Mouse (Mus musculus) heart, postnatal 36 days (tissue): ENCODE data around the gene Ndufs2. TPM values are rescaled to one million over a fixed set of nuclear protein-coding genes. Genes with fewer than 3 reads are reported as not detected.

ENCODE experiments used
- DNase-seq, 2 experiments: peaks; one replicate each; pipeline ENCODE4 v3.0.0; 2021 to 2022
- intact Hi-C: fragments of 180-260 bp; cut with DNase I; formaldehyde crosslinking; loops from one replicate; pipeline ENCODE4 v1.15.1; 2025
- total RNA-seq, 2 experiments: library from RNA; stranded (reverse); gene quantifications; 2 replicates each; pipeline ENCODE4 v1.2.3; 2021

The Ndufs2 gene
- total RNA-seq, 2 experiments from 2014 or later: 1,421 to 1,530 TPM

DNA sequence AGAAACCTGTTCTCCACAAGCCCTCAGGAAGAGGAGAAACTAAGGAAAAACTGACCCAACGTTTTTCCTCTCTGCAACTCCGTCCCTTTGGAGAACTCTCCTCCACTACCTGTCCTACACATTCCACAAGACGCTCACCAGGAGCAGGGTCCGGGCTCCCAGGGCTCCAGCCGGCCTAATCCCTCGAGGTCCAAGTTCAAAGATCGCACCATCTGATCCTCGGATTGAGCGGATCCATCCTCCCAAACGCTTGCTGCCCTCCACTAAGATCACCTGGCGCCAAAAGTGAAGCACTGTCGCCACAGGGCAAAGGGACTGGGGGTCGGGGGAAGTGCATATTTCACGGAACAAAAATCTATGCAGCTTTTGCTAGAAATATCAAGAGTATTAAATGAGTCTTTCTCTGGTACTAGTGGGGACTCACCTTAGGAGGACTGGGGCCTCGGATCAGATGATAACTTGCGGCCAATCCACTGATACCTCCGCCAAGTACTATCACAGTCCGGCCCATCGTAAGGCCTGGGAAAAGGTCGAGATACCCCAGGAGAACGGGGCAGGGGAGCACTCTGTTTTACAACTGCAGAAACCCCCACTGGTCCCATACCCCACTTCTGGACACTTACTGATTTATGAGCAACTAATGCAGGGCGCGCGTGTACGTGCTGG is 29.2 kb upstream of the Ndufs2 start:
- peak in 1 of 2 experiments; percentile 7 for DNase-seq
- intact Hi-C loops: loop anchor here (5.0 kb wide), 1 partner anchor 163 kb away; no protein-coding TSS in a partner anchor

DNA sequence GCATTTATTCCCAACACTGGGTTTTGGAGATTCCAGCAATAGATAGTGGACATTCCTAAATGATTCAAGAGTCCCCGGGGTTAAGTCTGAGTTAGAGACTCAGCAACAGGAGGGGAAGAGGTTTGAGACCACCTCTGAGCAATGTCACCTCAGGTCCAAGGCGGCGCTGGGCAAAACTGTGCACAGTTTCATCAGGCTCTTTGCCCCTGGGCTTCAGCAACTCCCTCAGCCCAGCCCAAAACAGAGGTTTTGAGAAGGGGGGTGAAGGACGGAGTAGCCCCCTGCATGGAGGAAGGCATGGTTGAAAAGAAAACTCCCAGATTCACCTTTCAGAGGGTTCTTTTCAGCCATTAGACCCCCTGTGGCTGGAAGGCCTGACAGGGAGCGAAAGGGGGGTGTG is 28.5 kb upstream of the Ndufs2 start:
- DNase-seq: no peak
- intact Hi-C loops: loop anchor here (5.0 kb wide), 1 partner anchor 162 kb away; no protein-coding TSS in a partner anchor

DNA sequence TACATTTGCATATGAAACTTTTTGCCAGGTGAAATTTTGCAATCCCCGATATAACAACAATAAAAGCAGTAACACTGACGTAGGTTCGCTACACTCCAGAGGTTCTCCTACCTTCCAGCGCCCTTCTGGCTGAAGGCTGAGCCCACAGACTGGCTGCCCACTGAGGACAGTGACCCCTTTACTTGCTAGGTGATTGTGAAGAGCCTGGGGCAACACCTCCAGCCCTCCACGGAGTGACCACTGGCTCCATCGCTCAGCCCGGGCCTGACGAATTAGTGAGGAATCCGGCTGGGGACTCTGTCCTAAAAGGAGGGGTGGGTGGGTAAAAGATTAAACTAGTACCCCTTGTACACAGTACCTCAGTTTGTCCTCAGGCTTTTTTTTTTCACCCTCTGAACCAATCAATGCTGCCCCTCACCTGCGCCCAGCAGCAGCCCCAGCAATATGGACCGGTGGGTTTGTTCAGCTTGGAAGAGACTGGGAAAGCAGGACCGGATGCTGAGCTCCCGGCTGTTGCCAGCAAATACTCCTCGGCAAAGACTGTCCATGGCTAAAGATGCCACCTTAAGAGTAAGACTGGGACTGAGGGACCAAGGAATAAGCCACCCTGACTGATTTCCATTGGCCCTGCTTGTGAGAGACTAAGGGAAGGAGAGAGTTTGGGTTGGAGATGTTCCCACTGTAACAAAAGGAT is 28.0 kb upstream of the Ndufs2 start:
- DNase-seq: peak in 1 of 2 experiments; percentile 0
- intact Hi-C loops: no loop called here

DNA sequence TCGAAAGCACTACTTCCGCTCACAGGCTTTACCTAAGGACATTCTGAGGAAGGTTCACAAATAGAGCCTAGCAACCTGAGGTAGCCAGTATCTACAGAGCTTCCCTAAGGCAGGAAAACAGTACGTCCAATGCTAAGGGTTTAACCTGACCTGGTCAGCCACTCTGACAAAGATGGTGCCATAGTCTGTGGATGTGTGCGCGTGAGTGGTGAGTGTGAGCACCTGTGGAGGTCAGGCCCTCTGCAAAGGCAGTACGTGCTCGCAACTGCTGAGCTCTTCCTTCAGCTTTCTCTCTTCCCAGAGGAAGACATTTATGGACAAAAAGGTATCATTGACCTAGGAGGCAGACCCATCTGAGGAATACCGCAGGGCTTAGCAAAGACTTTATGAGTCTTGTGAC is 27.2 kb upstream of the Ndufs2 start:
- DNase-seq: no peak
- intact Hi-C loops: no loop called here

DNA sequence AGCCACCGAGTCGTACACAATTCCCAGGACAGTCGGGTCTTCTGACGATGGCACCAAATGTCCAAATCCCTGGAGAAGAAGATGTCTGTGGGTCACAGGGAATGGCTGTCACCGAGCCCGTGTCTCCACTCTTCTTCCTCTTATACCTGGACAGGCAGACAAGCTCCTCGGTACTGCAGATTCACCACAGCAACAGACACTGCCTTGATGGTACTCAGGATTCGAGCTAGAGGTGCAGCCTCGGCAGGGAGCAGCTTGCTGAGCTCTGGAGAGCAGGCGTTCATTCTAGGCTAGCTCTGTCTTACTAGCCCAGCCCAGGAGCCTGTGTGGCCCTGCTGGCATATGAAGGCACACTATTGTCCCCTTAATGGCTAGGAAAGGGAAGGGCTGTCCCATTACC is 26.5 kb upstream of the Ndufs2 start:
- intact Hi-C loops: no loop called here
- no peak for DNase-seq

DNA sequence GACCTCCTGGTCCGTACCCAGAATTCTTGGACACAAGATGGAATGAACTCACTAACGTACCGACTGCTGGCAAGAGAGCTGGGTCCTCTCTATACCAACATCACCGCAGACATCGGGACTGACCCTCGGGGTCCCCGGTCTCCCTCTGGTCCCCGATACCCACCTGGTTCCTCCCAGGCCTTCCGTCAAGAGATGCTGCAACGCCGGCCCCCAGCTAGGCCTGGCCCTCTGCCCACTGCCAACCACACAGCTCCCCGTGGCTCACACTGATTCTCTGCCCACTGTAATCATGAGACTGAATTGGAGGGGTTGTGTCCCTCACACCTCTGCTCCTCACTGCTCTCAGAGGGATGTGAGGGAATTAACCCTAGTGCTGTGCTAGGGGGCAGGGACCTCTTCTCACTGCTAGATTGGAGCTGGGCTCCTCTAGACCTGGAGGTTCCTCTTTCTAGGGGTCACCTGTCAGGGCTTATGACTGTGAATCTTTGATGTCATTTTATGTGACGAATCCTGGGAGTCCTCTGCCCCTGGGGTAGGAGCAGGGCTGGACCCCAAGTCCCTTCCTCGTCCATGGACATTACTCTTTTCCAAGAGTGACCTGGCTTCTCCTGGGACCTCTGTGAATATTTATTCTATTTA is 25.0 kb upstream of the Ndufs2 start:
- intact Hi-C loops: no loop called here
- no peak for DNase-seq

DNA sequence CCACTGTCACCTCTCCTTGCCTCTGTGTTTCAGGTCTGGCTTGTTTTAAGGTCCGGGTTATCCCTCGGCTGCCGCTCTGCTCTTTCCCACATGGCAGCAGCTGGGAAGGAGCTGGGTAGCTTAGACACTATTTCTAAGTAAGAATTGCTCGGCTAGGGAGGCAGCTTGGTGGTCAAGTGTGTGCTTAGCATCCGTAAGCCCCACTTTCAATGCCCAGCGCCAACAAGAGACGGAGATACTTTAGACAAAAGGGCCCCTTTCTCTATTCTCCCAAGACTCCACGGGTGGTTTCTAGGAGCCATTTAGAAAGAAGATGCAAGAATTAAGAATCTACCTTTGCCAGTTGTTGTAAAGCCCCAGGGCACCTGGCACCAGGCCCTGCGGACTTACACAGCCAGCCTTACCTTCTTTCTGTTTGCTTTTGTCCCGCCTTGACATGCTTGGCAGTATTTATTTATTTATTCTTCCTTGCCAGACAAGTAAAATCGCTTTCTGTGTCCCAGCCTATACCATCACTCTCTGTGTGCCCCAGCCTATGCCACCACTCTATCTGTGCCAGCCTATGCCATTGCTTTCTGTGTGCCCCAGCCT is 24.1 kb upstream of the Ndufs2 start:
- no peak for DNase-seq
- intact Hi-C loops: no loop called here

DNA sequence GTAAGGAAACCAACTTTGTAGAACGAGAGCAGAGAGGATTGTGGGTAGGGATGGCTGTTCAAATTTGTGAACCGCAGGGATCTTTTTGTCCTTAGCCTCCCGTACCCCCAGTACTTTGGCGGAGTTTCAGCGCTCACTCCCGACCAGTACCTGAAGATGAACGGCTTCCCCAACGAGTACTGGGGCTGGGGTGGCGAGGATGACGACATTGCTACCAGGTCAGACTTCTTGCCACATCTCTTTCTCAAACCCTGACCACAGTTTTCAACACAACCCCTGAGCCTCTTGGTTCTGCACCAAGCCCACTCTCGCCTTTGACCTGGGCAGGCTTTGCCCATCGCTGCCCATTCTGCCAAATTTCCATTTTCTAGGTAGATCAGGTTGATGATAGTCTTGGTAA is 23.0 kb upstream of the Ndufs2 start:
- intact Hi-C loops: no loop called here
- no peak for DNase-seq

DNA sequence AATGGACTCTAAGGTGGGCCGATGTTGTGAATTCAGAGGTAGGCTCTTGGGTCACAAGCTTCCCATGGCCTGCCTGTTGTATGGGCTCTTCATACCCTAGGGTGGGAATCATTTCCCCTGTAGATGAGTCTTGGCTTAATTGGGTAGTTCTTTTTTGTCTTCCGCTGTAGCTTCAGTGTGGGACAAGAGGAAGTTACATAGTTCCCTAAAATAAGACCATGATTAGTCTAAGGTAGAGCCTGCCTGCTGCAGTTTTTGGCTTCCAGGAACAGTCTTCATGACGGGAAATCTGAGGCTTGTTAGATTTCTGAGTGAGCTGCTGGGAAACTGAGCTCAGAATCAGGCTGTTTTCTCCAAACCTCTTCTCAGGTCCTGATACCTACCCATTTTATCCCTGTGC is 20.9 kb upstream of the Ndufs2 start:
- intact Hi-C loops: no loop called here
- DNase-seq: no peak

DNA sequence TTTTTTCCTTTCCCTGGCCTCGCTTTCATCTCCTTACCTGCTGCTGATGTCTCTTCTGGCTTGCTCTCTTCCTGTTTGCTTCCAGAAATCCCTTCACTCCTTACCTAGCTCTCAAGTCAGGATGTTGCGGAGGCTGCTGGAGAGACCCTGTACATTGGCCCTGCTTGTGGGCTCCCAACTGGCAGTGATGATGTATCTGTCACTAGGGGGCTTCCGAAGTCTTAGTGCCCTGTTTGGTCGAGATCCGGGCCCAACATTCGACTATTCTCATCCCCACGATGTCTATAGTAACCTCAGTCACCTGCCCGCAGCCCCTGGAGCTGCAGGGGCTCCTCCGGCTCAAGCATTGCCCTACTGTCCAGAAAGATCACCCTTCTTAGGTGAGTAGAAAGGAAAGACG is 20.4 kb upstream of the Ndufs2 start:
- intact Hi-C loops: loop anchor here (2.0 kb wide), 1 partner anchor 25 kb away; no protein-coding TSS in a partner anchor
- no peak for DNase-seq

DNA sequence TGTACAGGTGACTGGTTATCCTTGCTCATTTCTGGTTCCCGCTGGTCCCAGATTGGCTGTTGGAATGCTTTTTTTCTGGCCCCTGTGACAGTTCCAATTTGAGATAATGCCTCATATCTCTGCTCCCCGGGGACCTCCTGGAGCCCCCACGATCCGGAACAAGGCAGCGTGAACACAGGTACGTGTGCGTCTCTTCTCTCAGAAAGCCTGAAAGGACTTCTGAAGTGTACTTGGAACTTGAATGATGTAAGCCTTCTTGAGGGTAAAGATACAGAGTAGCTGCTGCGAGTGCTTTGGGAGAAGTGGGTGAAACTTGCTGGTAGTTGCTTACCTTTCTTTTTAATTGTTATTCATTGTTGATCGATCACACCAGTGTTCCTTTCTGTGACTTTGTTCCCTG is 20.0 kb upstream of the Ndufs2 start:
- DNase-seq: no peak
- intact Hi-C loops: loop anchor here (2.0 kb wide), 1 partner anchor 24 kb away; no protein-coding TSS in a partner anchor

DNA sequence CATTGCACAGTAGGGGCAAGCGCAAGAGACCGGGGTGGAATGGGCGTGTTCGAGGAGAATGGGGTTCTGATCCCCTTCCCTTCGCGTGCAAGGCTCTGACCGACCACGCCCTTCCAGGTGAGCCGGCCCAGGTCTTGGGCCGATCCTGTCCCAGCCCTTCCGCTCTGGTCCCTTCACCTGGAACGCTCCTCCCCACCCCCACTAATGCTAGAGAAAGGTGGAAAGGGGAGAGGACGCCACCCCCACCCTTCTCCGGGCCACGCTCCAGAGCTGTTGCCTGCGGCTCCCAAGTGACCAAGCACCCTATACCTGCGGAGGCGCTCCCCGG is 19.3 kb upstream of the Ndufs2 start:
- intact Hi-C loops: loop anchor here (2.0 kb wide), 1 partner anchor 24 kb away; no protein-coding TSS in a partner anchor
- DNase-seq: no peak

DNA sequence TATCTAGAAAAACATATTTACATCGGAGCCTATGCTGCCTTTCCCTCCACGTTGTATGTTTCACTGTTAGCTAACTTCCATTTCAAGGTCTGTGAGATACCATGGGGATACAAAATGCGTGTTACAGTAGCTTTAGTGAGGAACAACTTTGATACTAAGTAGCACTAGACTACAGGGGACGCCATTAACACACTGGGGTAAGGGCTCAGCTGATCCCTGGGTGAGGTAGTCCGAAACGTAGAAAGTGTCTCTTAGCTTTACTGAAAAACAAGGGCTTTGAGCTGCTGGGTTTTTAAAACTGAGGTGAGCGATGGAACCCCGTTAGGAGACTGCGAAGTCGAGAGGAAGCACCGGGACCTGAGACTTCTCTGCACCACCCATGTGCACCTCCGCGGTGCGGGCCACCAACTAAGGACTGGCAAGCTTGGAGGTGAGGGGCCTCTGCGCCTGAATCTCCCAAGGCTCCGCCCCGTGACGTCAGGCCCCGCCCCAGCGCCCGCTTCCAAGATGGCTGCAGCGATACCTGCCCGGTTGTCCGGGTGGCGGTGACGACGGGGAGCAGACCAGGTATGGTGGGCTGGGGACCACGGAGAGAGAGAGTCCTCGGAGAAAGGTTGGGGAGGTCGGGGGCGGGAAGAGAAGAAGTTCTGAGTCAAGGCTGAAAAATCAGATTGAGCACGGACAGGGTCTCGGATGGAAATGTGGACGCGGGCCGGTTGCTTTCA is 18.8 kb upstream of the Ndufs2 start, which contains the start of gene B4galt3:
Gene B4galt3, plus strand, starts transcription at position 481 of the 725 bp plus-strand sequence.
- peak; percentile 98 to 99 for DNase-seq
- intact Hi-C loops: loop anchor here (2.0 kb wide), 1 partner anchor 23 kb away; no protein-coding TSS in a partner anchor

DNA sequence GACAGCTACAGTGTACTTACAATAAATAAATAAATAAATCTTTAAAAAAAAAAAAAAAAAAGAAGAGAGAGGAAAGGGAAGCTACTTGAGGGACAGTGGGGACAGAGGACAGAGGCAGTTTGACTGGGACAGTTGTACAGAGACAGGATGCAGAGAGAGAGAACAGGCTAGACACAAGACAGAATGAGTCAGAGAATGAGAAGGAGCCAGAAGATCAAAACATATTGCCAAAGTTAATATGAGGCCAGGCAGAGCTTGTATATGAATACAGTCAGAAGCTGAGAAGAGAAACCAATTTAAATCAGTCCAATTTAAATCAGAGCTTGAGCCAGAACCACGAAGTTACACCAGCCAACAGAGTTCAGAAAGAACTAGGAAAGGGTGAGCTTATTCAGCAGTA is 17.2 kb upstream of the Ndufs2 start:
- no peak for DNase-seq
- intact Hi-C loops: no loop called here

DNA sequence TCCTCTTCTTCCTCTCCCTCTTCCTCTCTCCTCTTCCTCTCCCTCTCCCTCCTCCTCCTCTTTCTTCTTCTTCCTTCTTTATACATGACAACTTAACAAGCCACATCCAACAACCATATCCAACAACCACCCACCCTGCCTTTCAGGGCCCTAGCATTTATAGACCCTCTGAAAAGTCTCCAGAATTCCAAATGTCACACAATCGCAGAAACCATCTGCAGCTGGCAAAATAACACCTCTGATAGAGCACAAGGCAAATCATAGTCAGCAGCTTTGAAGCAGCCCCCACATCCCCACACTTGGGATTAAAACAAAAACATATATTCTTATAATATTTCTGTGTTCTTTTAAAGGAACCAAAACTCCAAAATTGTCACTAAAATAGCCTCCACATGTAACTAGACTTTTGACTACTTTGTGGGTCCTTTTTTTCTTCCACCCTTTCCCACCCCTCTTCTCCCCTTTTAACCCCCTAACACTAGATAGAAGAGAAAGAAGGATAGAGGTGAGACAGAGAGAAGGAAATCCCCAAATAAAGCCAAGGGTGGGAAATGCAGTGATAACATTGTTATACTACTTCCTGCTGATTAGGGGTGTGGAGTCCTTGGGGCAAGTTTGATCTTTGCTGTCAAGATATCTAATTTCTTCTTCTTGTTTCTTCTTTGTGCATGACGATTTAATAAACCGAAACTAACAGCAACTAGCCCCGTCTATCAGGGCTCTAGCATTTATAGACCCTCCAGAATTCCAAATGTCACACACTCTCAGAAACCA is 15.0 kb upstream of the Ndufs2 start:
- intact Hi-C loops: no loop called here

DNA sequence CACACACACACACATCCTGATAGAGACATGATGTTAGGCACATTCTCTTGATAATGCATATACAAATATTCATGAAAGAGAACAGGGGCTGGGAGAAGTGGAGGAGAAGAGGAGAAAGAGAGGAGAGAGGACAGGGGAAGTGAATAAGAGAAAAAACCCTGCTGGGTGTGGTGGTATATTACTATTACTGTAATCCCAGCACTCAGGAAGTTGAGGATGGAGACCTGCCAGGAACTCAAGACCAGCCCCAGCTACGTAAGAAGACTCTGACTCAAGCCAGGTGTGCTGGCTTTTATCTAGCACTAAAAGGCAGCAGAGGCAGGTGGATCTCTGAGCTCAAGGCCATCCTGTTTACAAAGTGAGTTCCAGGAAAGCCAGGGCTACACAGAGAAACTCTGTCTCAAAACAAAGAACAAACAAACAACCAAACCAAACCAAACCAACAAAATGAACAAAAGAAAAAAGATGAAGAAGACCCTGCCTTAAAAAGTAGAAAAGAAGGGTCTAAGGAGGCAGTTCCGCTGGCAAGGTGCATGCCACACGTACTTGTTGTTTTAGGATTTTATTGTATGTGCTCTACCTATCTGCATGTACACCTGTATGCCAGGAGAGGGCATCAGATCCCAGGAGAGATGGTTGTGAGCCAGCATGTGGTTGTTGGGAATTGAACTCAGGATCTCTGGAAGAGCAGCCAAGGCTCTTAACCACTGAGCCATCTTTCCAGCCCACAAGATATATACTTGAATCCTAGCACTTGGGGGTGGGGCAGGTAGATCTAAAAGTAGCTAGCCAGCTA is 12.7 kb upstream of the Ndufs2 start:
- intact Hi-C loops: no loop called here
- DNase-seq: no peak

More for the DNA sequence above, 15.0 kb upstream of the Ndufs2 start:
- DNase-seq: no peak

DNA sequence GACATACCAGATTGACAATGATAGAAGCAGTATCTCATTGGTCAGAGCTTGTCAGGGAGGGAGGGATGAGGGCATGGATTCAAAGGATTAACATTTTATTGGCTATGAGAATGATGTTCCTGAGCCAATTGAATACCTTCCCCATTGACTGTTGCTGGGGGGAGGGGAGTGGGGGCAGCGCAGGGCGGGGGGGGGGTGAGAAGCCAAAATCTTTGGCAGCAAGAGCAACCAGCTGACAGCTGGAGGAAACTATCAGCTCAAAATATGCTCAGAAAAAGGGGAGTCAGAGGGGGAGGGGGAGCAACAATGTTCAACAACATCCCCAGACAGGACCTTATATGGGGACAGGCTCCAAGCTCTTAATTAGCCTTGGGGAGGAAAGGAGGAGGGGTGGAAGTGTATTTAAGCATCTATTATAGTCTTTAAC is 12.0 kb upstream of the Ndufs2 start:
- intact Hi-C loops: no loop called here
- no peak for DNase-seq

DNA sequence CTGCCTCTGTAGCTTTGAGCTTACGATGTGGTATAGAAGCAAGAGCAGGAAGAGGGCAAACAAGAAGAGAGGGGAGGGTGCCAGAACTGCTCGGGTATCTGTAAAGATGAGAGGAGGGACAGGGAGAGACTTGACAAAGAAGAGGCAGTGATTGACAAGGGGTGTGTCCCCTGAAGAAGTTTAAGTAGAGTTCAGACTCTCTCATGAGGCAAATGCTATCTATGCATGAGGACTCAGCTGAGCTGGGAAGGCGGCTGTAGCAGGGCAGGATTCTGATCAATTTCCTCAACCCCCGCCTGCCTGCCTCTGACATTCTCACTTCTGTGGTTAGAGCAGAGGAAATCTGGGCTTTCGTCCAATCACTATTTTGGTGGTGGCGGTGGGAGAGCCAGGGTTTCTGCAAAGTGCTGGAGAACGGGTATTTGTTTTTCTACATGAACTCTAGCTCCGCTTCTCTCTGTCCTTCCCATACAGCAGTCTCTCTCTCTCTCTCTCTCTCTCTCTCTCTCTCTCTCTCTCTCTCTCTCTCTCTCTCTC is 11.5 kb upstream of the Ndufs2 start:
- intact Hi-C loops: no loop called here
- DNase-seq: peak; percentile 70 to 72

DNA sequence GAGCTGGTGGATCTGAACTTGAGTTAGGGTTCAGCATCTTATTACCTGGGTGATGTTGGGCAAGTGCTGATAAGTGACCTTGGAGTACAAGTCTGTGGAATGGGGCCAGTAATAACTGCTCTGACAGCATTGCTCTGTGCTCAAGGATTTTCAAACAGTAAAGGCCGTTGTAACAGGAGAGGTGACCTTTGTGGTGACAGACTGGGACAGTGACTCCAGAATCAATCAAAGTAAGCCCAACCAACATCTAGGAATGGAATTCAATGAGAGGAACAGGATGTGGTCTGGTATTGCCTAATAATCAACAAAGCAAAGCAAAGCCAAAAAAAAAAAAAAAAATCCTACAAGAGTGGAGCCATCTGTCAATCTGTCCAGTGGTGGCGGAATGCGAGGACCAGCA is 9.1 kb upstream of the Ndufs2 start:
- DNase-seq: no peak
- intact Hi-C loops: no loop called here
